Mouse (Mus musculus) embryo, embryonic 10 days (tissue): ENCODE data around the gene Kat8.

ENCODE experiments used
- DNase-seq: peaks from one replicate; pipeline ENCODE4 v3.0.0-alpha.2; 2015; ENCODE audit warnings: low spot score

Kat8 gene

GRCm38 (mm10) chr7:127897542-127897941 is 14.8 kb upstream of the Kat8 start:
- no peak for DNase-seq

GRCm38 (mm10) chr7:127898179-127898956 is 13.9 kb upstream of the Kat8 start:
- DNase-seq, result no peak

- no peak for DNase-seq
These were observed 12.3 kb upstream of the Kat8 start for GRCm38 (mm10) chr7:127899997-127900396.

- no peak for DNase-seq
These were observed 10.5 kb upstream of the Kat8 start for GRCm38 (mm10) chr7:127901772-127902171.

GRCm38 (mm10) chr7:127903971-127904796 is 8.1 kb upstream of the Kat8 start, which contains the start of gene Bckdk:
Gene Bckdk (plus strand): TSS chr7:127904082.
- peak; percentile 90 for DNase-seq

- no peak for DNase-seq
These were observed 4.4 kb upstream of the Kat8 start for GRCm38 (mm10) chr7:127907939-127908338.

- DNase-seq, result no peak
These were observed 3.7 kb upstream of the Kat8 start for GRCm38 (mm10) chr7:127908656-127909055.

GRCm38 (mm10) chr7:127912938-127913337 is 622 bp downstream of the Kat8 start:
- DNase-seq, result no peak

GRCm38 (mm10) chr7:127915293-127915692 is 3.0 kb downstream of the Kat8 start:
- DNase-seq, result peak; percentile 3

GRCm38 (mm10) chr7:127918203-127918602 is 5.9 kb downstream of the Kat8 start:
- DNase-seq, result peak; percentile 75

- no peak for DNase-seq
These were observed 7.0 kb downstream of the Kat8 start for GRCm38 (mm10) chr7:127919290-127919689.

- peak; percentile 57 for DNase-seq
These were observed 9.2 kb downstream of the Kat8 start for GRCm38 (mm10) chr7:127921516-127921915.

- DNase-seq, result no peak
These were observed 10.3 kb downstream of the Kat8 start for GRCm38 (mm10) chr7:127922451-127923275.

- no peak for DNase-seq
These were observed 11.4 kb downstream of the Kat8 start for GRCm38 (mm10) chr7:127923714-127924113.

GRCm38 (mm10) chr7:127925252-127925651 is 12.9 kb downstream of the Kat8 start:
- DNase-seq, result peak; percentile 38

GRCm38 (mm10) chr7:127926066-127926465 is 13.8 kb downstream of the Kat8 start:
- DNase-seq, result no peak

GRCm38 (mm10) chr7:127926846-127927245 is 14.5 kb downstream of the Kat8 start:
- DNase-seq, result no peak

GRCm38 (mm10) chr7:127927726-127928125 is 15.4 kb downstream of the Kat8 start:
- DNase-seq, result no peak

- DNase-seq, result no peak
These were observed 16.3 kb downstream of the Kat8 start for GRCm38 (mm10) chr7:127928596-127928995.

- DNase-seq, result peak; percentile 31
These were observed 17.6 kb downstream of the Kat8 start, which contains the start of gene Prss8 for GRCm38 (mm10) chr7:127929923-127930322. Gene Prss8 (minus strand): TSS chr7:127930104.

GRCm38 (mm10) chr7:127930636-127931035 is 18.3 kb downstream of the Kat8 start:
- DNase-seq, result no peak
